In genomic region chr1:80014586-80014985, GRCm38 (mm10) we compare ENCODE assay signal across 13 mouse cellular contexts.
"Had no signal": no experiment of that assay in that cellular context is flagged by ENCODE, and none has a peak within 500 bp of the region (broad histone marks: within the 10 kb centered on the region; RNA-seq: fewer than 3 reads in every experiment).

No protein-coding gene starts in this region.

- H3K27ac ChIP-seq: kidney, embryonic 15.5 days; limb, embryonic 13.5 days; liver, embryonic 15.5 days; neural tube, embryonic 12.5 days had no signal

- H3K4me1 ChIP-seq: kidney, embryonic 15.5 days; limb, embryonic 13.5 days; liver, embryonic 15.5 days; neural tube, embryonic 12.5 days had no signal

- H3K9me3 ChIP-seq: kidney, embryonic 15.5 days; limb, embryonic 13.5 days; liver, embryonic 15.5 days; neural tube, embryonic 12.5 days had no signal

- H3K36me3 ChIP-seq: kidney, embryonic 15.5 days; limb, embryonic 13.5 days; liver, embryonic 15.5 days; neural tube, embryonic 12.5 days had no signal

- H3K4me2 ChIP-seq: kidney, embryonic 15.5 days; limb, embryonic 13.5 days; liver, embryonic 11.5 days; liver, embryonic 15.5 days; neural tube, embryonic 12.5 days had no signal

- H3K9ac ChIP-seq: kidney, embryonic 15.5 days; limb, embryonic 13.5 days; liver, embryonic 15.5 days; neural tube, embryonic 12.5 days had no signal

- ATAC-seq: lung, postnatal 0 days had no signal

- H3K4me3 ChIP-seq: kidney, embryonic 15.5 days; limb, embryonic 13.5 days; liver, embryonic 15.5 days; neural tube, embryonic 12.5 days had no signal

- H3K27me3 ChIP-seq: kidney, embryonic 15.5 days; limb, embryonic 13.5 days; neural tube, embryonic 12.5 days had no signal

- DNase-seq: kidney, postnatal 25 days; layer of hippocampus, postnatal 36 days; lung, adult 2 months; lung, postnatal 36 days; midbrain, embryonic 14.5 days; thymus, adult 2 months; thymus, postnatal 25 days had no signal
